ENCODE assay signal across 8 mouse cellular contexts in genomic region chr16:91694455-91695084, GRCm38 (mm10). TPM values are rescaled to one million over a fixed set of nuclear protein-coding genes. Genes with fewer than 3 reads are reported as not detected.
DNase-seq lines count a peak whose midpoint lies in the region; ATAC-seq lines count a peak whose summit lies in the region.

No protein-coding gene starts in this region.

- H3K36me3 ChIP-seq in hindbrain, embryonic 11.5 days (ENCODE audit: control insufficient read depth, insufficient read depth, low read length): no peaks in the 10 kb centered on the region

- no peak overlapping the region for H3K4me3 ChIP-seq in hindbrain, embryonic 11.5 days (ENCODE audit: low read depth, low read length)

- no peak overlapping the region for H3K4me2 ChIP-seq in hindbrain, embryonic 11.5 days (replicated peaks; ENCODE audit: low read depth, low read length)

- DNase-seq in MN1 (ENCODE audit: low spot score): peak; percentile 84
- DNase-seq in cerebellum, adult 9-10 months: peak; percentile 68
- peak; percentile 49 to 53 for DNase-seq in frontal cortex, postnatal 10 days (ENCODE audit: low spot score in 2 of 2)
- DNase-seq in hindbrain, embryonic 11.5 days (ENCODE audit: low spot score): peak; percentile 87
- peak; percentile 63 for DNase-seq in layer of hippocampus, adult 9-11 months
- peak; percentile 89 for DNase-seq in lung, postnatal 10 days
- DNase-seq in retina, adult 2 months (ENCODE audit: low read depth, low spot score): peak; percentile 48
- peak; percentile 71 for DNase-seq in thymus, postnatal 25 days

- no peaks in the 10 kb centered on the region for H3K9me3 ChIP-seq in hindbrain, embryonic 11.5 days (ENCODE audit: control insufficient read depth, low read length)

- H3K9ac ChIP-seq in hindbrain, embryonic 11.5 days (ENCODE audit: low read depth, low read length): no peak overlapping the region

- no peak overlapping the region for H3K27ac ChIP-seq in hindbrain, embryonic 11.5 days (ENCODE audit: low read depth, low read length)

- ATAC-seq in hindbrain, embryonic 11.5 days (ENCODE audit: low FRiP score): peak; percentile 83

- H3K4me1 ChIP-seq in hindbrain, embryonic 11.5 days (replicated peaks; ENCODE audit: control insufficient read depth, insufficient read depth, low read length): no peaks in the 10 kb centered on the region

- no peaks in the 10 kb centered on the region for H3K27me3 ChIP-seq in hindbrain, embryonic 11.5 days (ENCODE audit: control insufficient read depth, insufficient read depth, low read length)

- 37% methylated on average over 14 of the region's 14 CpGs for WGBS in hindbrain, embryonic 11.5 days

RNA-seq across cellular contexts. Expression of gene Donson, which starts 6.0 kb away (rescaled TPM):
- 33.4 and 38.5 TPM in 2 replicates for polyA plus RNA-seq in hindbrain, embryonic 11.5 days (2014; fragmentation: Nextera tagmentation; extraction: Ambion mirVana)

RNA-seq across cellular contexts. Expression of gene Cryzl1, which starts 34.2 kb away (rescaled TPM):
- polyA plus RNA-seq in hindbrain, embryonic 11.5 days (2014; fragmentation: Nextera tagmentation; extraction: Ambion mirVana): 75.6 and 93.4 TPM in 2 replicates

RNA-seq across cellular contexts. Expression of gene Itsn1, which starts 34.5 kb away (rescaled TPM):
- polyA plus RNA-seq in hindbrain, embryonic 11.5 days (2014; fragmentation: Nextera tagmentation; extraction: Ambion mirVana): 61.1 and 61.7 TPM in 2 replicates

RNA-seq across cellular contexts. Expression of gene Son, which starts 47.3 kb away (rescaled TPM):
- polyA plus RNA-seq in hindbrain, embryonic 11.5 days (2014; fragmentation: Nextera tagmentation; extraction: Ambion mirVana): 141 and 180 TPM in 2 replicates

RNA-seq across cellular contexts. Expression of gene Gart, which starts 47.8 kb away (rescaled TPM):
- polyA plus RNA-seq in hindbrain, embryonic 11.5 days (2014; fragmentation: Nextera tagmentation; extraction: Ambion mirVana): 82.5 and 94.2 TPM in 2 replicates
